Mouse (Mus musculus) thymus, postnatal 4 days (tissue): ENCODE data around the gene Il1rl2.

Source experiments
- DNase-seq: peaks from one replicate; pipeline ENCODE4 v3.0.0; 2021

Il1rl2 gene

DNA sequence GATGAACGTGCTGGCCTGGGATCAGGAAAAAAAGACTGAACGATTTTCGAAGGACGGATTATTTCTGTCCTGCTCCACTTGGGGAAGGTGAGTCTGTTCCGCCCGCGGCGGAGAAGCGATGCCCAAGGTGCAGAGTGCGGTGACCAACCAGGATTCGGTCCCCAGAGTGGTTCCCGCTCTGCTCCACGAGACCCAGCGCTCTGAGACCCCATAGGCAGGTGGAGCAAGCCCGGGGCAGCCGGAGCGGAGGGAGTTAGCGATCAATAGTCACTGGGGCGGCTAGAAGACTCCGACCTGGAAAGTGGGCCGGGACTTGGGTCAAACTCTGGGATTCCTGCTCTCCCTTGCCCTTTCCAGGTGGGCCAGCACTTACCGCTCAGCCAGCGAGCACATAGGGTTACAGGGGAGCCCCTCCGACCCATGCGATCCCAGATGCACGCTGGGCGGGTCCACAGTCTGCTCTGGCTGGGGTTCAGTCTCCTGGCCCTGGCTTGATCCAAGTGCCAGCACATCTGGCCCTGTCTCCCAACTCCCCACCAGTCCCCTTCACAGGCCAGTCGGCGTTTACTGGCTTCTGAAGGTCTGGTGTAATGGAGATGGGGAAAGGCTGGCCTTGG is 1.4 kb downstream of the Il1rl2 start:
- peak; percentile 26 for DNase-seq

DNA sequence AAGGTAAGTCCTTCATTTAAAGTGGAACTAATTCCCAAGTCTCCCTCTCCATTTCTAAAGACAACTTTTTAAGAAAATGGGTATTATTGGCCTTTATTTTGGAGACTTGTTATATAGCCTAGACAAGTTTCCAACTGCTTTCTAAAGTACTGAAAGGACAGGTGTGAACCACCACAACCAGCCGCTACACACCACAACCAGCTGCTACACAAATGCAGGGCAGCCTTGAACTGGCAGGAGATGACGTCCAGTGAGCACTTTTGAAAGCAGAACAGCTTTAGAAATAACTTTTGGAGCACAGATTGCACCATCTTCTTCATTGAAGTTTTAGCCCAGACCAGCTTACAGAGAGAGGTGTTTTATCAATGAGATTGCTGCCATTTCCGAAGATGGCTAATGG is 3.2 kb downstream of the Il1rl2 start:
- DNase-seq, result no peak

DNA sequence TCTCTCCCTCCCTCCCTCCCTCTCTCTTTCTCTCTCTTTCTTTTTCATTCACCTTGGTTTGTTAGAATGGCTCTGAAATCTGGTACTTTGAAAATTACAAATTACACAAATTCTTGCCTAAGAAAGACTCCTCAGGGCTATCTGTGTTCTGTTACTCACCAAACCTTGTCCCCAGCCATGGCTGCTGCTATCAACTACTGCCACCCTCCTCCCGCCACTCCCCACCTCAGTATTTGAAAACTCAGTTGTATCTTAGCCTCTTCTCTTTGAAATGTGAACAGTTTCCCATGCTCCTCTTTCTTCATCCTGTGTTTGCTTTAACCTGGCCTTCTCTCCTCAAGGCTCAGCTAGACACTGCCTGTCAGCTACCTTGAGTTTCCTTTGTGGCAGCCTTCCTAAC is 5.1 kb downstream of the Il1rl2 start:
- DNase-seq, result no peak

DNA sequence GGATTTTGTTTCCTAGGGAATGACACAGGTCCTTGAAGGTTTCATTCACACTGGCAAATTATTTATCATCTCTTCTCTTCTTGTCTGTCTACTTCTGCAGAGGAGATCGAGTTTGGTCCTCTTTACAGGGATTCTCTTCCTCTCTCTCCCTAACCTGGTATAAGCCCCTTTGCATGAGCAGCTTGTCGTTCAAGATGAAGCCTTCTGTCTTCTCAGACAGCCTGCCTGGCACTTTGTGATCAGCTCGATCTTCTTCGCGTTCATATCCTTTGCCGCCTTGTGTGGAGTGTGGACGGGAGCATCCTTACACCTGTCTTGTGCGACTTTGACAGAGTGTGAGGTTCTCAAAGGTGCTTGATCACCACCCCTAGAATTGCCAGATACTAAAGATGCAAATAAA is 5.8 kb downstream of the Il1rl2 start:
- DNase-seq, result no peak

DNA sequence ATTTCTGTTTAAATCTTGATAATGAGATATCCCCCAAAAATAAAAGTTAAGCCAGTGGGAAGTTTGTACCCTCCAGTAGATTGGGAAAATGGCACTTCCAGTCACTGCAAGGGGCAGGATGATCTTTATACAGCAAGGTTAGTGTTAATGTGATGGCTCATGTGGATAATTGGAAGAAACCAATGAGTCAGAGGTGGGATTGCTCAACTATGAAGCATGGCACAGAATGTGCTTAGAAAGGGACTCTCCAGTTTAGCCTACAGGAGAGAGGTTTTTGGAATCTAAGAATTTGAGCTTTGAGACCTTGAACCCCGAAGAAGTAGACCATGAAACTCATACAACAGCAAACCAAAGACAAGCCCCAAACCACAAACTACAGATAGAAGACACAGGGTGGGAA is 14.9 kb downstream of the Il1rl2 start:
- no peak for DNase-seq

DNA sequence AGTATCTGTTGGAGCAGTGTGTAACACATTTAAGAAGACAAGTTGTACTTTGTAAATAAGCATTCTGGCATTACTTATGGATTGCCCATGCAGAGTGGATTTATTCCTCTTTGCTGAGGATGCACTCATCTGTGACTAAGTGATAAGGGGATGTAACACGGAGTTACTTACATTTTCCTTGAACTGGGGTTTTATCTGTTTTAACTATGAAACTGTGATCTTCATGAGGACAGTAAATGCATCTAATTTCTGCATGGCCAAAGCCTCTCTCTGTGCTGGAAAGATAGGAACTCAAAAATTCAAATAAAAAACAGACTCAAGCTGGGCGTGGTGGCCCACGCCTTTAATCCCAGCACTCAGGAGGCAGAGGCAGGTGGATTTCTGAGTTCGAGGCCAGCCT is 15.7 kb downstream of the Il1rl2 start:
- no peak for DNase-seq

DNA sequence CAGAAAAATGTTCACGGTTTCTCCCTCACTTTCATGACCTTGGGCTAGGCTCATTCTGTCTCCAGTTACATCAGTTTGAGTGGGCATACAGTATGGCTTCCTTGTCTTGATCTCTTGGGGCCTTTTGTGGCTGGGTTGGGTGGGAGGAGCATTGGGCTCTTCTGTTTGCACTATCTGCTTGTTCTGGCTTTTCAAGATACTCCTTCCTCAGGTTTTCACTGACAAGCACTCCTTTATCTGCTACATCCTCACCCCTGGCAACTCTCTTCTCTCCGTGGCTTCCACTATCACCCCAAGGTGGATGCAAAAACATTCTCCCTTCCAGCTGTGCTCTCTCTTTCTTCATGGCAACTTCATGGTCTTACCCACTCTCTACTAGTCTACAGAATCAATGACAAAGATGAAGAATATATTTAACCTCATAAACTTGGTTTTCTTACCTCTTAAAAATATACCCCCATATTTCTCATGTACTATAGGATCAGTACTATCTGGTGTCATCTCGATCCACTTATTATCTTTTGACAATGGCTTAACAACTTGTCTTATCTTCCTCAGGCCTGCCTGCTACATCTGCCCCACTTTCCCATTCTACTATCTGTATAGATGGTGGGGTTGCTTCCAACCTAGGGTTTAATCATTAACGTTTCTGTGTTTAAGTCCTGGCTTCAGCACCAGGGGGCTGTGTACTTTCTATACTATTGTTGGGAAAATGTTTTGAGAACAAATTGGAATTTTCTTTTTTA is 27.9 kb downstream of the Il1rl2 start:
- no peak for DNase-seq

DNA sequence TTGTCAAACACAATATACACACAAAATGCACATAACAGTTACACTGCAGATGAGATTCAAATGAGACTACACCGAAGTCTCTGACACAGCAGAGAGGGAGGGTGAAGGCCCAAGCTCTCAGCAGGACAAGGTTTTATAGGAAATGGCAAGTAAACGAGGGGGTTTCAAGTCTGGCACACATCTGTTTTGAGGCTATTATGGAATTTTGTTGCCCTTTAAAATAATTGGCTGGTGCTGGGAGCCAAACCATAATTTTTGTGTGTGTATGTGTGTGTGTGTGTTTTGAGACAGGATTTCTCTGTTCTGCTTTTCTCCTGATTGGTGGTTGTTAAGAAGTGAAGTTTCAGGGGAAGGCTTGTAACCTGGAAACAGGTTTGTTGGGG is 28.5 kb downstream of the Il1rl2 start:
- DNase-seq, result no peak

DNA sequence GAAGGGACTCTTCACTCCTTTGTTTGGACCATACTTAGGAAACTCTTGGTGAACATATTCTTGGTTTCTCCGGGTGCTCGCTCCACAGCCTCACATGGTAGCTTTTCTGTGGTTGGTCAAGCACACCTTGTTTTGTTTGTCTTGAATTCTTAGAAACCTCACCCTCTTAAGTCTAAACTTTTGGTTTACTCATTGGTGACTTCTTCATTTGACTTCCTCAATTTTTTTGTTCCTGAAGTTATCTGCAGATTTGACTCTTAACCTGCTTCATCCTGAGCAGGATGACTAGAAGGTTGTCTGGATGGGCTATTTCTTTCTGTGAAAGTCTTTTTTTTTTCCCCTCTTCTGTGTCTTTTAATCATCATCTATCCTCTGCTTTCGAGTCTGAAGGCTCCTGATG is 30.3 kb downstream of the Il1rl2 start:
- DNase-seq, result no peak

DNA sequence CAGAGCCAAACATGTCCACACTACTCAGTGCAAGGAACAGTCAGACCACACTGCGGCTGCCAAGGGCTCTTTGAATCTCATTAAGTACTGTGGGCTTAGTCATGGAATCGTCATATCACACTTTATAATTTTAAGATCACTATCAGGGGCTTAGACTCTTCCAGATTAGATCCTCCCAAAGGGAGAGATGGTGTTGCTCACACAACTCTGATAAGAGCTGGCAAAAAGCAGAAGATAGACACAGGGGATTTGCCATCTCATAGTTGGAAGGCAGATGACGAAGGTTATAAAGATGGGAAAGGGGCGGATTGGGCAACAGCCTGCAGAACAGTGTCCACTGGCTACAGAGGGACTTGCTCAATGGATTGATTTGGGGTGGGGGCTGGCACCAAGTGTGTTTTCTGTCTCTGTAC is 31.0 kb downstream of the Il1rl2 start:
- no peak for DNase-seq

DNA sequence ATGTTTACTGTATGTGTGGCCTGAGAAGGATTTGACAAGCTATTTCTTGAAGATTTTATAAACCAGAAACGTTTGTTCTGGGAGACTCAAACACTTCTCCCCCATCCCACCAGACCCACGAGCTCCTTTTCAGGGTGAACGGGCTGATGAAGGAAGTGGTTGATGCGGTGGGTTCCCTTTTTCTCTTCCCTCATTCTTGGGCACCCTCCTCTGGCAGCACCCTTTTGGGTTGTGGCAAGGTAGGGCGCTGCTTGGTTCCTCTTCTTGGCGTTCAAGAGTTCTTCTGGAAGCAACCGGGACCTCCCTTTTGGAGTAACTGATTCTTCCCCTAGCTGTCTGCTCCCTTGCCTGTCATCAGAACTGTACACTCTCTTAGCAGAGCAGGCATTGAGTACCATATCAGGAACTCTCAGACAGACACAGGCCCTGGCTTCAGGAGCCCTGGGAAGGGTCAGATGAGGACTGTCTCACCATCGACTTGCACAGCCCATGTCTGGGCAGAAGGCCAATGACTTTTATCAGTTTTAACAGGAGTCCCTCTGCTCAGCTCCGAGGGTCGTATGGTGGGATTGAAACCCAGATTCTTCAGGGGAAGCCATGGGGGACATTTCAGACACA is 31.6 kb downstream of the Il1rl2 start:
- no peak for DNase-seq

DNA sequence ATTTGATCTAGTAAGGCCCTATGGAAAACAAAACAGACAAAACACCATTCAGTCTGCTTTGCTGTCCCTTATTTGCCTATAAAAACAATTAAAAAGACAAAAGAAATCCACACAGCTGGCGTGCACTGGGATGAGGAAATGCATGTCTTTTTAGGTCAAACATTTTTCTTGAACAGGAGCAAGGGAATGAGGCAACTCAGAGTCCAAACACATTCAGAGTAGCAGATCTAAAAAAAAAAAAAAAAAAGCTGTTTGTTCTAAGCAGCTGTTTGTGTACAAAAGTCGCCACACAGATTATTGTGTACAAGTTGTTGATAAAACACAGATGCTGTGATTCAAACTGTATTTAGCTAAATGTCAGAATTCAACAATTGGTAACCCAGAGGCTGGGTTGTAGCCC is 33.5 kb downstream of the Il1rl2 start:
- DNase-seq, result no peak

DNA sequence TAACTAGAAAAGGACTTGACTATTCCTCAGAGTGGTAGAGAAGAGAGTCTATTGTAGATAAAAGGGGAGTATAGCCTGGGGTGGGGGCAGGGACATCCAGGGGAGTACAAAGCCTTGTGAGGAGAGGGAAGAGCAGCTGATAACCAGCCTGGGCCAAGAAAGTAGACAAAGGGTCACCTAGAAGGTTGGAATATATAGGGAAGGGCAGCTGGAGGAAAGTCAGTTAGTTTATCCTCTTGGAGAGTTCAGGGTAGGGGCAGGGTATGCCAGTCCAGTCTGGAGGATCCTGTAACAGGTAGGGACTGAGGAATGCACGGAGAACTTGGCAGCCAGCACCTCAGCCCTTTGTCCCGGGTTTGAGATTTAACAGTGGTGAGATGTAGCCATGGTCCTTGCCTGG is 33.9 kb downstream of the Il1rl2 start:
- no peak for DNase-seq

DNA sequence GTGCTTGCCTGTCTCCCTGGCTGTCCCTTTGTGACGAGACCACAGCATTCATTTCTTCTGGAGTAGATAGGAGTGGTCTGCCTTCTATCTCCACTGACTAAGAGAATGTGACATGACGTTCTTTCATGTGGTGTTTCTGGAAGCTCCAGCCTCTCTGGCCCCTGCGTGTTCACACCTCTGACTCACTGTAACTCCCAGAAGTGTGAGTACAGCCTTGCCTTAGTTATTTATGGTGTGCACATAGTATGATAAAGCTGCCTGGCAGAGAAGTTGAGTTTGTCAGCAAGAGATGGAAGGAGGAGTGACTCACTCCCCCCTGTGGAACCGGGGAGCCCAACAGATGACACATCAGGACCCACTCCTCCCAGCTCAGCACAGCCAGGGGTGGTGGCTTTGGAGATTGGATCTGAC is 34.4 kb downstream of the Il1rl2 start:
- DNase-seq, result no peak

DNA sequence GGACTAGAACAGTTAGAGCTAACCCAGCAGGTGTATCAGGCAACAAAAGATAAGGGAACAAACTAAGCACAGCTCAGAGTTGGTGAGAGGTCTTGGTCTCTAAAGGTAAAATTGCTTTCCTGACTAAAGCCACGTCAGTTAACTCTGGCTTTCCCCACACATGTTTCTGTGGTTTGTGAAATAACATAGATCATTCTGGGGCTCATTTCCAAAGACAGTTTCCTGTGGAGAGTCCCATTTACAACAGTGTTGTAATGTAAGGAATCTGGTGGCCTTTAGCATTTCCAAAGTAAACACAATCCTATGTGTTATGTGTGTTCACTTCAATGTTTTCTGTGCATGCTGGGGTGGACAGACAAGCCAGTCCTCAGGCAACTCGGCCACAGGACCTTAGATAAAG is 35.3 kb downstream of the Il1rl2 start:
- DNase-seq, result no peak

DNA sequence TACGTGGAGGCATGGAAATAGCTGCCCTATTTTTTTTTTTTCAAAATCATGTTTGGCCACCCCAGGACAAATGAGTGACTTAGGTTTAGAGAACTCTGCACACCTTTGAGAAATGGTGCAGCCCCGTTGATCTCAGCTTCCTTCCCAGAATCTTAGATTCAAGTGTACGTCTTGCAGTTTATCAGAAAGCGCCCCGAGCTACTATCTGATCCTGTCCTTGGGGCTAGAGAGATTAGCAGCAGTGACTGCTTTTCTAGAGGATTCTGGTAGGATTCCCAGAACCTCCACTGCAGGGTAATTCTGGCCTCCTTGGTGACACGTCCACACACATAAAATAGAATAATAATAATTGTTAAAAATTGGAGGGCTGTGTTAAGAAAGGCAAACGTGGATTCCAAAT is 36.6 kb downstream of the Il1rl2 start:
- no peak for DNase-seq

DNA sequence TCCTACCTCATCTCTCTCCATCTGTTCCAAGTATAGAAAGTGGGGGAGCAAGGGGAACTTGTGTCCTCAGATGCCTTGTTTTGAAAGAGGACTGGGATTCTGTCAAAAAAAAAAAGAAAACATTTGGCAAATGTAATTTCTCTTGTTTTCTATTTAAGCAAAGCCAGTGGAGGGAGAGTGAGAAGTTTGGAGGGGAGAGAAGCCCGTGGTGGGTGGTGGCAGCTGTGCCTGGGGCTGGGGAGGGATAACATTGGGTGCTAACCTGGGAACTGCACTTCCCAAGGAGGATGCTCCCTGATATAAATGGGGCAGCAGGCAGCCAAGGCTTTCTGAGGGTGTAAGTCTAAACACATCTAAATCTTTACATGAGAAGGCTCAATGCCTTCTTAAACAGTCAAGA is 37.2 kb downstream of the Il1rl2 start:
- no peak for DNase-seq

DNA sequence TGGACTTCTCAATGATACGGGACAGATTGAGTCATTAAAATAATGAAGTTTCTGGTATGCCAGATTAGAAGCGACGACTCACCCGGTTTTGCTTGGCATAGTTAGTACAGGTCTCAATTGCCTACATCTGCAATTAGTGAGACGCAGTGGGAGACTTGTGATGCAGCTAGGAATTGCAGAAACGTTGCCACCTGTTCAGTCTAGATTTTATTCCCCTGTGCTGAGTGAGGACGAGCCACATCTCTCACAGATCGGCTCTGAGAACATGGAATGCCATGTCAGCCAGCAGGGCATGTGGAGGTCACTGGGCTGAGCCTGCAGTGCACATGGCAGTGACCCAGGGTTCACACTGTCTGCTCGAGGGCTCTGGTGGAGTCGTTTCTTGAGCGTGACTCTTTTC is 38.4 kb downstream of the Il1rl2 start:
- DNase-seq, result no peak

DNA sequence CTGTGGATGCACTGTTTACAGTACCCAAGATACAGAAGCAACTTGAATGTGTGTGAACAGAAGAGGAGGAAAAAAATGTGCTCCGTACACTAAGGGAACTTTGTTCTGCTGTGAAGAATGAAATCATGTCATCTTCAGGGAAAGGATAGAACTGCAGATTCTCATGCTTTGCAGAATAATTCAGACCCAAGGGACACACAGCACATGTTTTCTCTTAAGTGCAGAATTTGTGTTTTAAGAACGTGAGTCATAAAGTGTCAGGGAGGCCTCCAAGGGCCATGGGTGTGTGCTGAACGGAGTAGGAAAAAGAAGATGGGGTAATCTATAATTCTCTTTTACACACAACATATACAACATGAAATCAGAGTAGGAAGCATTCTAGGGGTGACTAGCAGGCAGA is 48.5 kb downstream of the Il1rl2 start:
- DNase-seq, result no peak

DNA sequence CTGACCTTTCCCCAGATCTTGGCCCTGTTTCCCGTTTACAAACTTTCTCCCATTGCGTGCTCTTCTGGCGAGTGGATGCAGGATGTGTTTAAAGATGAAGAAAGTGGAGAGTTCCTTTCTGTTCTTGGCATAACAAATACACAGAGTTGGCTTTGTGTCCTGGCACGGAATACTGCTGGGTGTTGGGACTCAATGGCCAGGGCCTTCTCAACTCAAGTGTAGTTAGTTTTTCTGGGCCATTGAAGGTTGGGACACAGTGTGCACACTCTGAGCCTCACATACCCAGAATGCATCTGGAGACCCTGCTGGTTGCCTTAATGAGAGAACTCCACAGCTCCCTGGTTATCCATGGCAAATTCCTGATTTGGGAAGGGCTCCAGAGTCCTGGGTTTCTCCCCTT is 50.7 kb downstream of the Il1rl2 start:
- DNase-seq, result no peak

DNA sequence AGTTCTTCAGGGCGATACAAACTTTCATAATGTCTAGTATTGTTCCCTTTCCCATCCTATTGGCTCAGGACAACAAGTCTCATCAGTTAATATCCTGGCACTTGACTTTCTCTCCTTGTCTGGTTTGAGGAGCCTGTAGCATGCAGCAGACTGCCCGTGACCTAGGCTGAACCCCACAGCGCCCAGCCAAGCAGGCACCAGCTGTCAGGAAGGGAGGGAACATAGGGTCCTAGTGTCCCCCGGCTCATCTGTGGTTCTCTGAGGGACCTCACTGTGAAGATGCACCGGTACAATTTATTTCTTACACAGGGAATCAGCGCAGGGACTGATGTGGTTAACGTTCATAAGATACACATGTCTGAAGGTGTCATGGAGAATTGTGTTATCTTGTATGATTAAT is 52.3 kb downstream of the Il1rl2 start:
- peak; percentile 45 for DNase-seq

DNA sequence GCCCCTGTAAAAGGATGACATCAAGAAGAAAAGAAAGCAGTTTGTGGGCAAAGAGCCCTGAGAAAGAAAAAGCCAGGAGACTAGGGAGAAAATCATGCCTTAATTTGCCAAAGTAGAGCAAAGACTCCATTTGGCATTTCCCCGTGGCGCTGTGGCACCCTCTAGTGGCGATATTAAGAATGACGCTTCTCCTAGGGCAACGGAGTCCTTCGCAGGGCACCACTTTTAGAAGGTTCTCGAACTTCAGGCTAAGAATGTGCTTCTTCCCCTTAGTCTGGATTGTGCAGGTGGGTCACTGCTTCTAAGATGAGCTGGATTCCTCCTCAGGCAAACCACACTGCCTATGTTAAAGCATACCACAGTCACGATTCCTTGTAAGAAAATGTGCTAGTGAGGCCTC is 54.4 kb downstream of the Il1rl2 start:
- DNase-seq, result peak; percentile 78

DNA sequence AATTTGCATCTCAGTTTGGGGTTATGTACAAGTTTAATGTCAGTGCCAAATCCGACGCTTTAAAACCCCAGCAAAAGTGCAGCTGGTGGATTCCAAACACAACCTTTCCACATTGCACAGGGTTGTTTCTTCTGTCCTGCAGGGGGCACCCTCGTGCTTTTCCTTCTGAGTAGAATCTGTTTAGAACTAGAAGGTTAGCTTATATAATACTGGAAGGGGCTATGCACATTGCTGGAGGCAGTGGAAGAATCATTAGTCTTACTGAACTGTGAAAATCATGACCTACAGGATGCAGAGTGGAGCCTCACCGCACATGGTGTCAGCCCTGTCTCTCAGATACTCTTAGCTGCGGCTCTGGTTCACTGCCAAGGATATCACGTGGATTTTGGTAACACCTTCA is 55.7 kb downstream of the Il1rl2 start:
- peak; percentile 90 for DNase-seq

DNA sequence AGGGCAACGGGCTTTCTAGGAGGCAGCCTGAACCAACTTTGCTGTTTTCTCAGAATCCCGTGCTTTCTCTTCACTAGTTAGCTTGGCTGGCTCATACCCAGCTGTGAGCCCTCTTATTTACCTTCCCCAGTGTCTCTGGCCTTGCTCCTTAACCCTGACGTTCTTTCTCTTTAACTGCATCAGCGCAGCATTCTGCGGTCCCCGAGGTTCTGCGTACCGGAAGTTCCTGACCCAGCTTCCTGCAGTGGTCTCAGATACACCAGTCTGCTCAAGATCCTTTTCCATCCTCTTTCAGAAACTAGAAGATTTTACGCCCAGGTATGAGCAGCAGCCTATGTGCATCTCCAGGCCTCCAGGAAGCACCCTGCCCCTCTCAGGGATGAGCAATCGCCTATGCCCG is 56.6 kb downstream of the Il1rl2 start:
- DNase-seq, result peak; percentile 19

DNA sequence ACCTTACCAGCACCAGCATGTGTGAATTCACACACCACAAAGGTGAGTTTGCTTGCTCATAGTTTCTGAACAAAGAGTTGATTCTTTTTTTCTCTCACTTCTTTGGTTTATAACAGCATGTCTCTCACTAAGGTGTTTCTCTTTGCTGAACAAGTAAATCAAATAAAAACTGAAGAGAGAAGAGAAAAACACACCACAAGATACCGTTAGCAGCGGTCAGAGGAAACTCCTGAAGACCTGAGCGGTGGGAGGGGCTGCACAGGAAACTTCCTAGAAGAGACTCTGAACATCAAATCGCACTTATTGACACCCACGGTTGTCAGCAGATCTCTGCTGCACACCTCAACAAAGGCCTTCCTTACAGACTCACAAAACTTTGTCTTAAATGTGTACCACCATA is 58.4 kb downstream of the Il1rl2 start:
- DNase-seq, result peak; percentile 25
